Mouse (Mus musculus): ENCODE measurements around the gene Cdk20. TPM values are rescaled to one million over a fixed set of nuclear protein-coding genes. Genes with fewer than 3 reads are reported as not detected.

The Cdk20 gene
- 1 to 10 TPM; 3.1 to 3.3 TPM for total RNA-seq (2021)
- long read RNA-seq, experiment 1, full-length matches to known transcripts = 5 of 6 reads
- long read RNA-seq, experiment 1, partial matches to known transcripts = 0 of 6 reads
- long read RNA-seq, experiment 1, other reads (novel, unspliced or antisense) = 1 of 6 reads
- long read RNA-seq, experiment 2, full-length matches to known transcripts = 2 of 2 reads
- long read RNA-seq, experiment 2, partial matches to known transcripts = 0 of 2 reads
- long read RNA-seq, experiment 2, other reads (novel, unspliced or antisense) = 0 of 2 reads

DNA sequence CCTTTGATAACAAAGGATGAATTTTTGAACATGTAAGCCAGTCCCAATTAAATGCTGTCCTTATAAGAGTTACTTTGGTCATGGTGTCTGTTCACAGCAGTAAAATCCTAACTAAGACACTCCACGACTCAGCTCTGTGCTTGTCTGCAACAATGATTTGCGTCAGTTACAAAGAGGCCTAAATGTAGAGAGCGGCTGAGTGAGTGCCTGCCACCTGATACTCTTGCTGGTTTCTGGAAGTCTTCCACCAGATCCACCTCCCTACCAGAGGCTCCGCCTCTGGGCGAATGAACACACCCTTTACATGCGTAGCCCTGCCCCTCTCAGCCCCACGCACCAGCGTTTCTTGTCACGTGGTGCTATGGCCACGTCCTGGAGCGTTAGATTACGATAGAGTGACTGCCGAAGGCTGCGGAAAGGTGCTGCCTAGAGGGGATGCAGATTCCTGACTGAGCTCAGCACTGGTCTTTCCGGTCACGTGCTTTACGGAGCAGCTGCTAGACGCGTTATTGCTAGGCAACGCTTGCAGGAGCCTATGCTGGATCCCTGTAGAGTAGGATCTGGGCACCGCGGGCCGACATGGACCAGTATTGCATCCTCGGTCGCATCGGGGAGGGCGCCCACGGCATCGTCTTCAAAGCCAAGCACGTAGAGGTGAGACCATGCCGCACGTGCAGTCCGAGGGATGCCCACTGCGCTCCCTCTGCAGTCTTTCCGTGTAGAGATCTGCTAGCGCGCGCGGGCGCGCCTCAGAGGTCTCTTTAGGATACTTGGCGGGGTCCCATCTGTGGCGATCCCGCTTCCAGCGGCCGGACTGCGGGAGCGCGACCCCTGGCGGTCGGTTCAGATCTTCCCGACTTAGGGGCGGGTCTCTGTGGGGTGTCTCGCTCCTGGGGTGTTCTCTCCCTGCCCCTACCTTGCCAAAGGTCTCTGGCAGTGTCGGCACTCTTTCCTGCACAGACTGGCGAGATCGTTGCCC lies at the start of gene Cdk20:
Gene Cdk20, plus strand, starts transcription at position 298 of the 979 bp plus-strand sequence.
- peak; percentile 92 for DNase-seq (ENCODE audit: low spot score)

DNA sequence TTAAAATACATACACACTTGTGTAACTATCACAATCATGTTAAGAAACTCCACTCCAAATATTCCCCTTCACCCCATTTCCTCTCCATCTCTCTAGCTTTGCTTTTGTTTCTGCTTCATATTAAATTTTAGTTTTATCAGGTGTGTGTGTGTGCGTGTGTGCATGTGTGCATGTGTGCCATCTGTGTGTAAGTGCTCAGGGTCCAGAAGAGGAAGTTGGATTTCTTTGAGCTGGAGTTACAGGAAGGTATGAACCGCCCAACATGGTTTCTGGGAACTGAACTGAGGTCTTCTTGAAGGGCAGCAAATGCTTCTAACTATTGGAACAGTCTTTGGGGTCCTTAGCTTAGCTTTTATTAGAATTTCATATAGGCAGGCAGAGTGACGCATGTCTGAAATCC lies 47.2 kb upstream of the Cdk20 start:
- no peak for DNase-seq (ENCODE audit: low spot score)

DNA sequence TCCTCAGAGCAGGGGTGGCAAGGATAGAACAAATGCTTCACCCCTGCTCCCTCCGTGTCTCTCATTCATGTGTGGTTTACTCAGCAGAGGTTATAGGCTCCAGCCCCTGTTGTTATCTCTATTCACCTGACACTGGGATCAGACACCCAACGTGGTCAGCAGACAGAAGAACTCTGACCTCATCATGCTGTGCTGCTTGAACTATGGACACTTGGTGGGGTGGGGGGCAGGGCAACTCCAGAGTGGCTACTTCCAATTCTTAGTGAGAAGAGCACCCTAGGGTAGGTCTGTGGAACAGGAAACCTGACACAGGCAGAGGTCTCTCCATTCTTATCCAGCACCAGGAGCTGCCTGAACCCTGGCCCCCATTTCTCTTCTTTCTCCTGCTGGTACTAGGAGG lies 46.1 kb upstream of the Cdk20 start:
- no peak for DNase-seq (ENCODE audit: low spot score)

DNA sequence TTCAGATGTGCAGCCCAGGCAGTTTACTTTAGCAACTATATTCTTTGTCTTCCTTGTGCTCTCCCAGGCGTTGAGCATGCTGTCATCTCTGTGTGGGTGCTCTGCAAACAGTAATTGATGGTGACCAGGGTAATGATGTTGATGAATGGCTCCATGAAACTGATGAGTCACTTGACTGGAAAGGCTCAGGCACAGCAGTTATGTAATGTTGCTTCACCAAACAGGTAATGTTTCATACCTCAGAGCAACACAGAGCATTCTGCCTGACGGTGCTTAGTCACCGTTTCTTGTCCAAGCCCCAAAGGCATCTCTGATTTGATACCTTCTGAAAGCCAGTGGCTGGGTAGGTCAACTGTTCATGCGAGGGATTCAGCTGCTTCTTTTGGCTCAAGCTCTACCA lies 43.7 kb upstream of the Cdk20 start:
- no peak for DNase-seq (ENCODE audit: low spot score)

DNA sequence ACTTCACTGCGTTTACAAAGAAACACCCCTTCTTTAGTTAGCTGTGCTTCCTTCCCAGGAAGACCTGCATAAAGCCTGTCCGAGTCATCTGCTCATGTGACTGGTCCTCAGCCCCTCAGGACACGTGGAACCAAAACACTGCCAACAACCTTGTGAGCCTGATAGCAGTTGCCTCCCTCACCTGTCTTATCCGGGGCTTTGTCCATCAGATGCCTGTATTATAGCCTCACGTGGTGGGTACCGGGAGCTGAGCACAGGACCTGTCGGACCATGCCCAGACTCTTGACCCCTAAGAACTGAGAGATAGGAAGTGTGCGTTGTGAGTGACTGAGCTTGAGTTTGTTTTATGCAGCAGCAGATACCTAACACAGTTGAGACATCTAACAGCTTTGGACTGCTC lies 35.1 kb upstream of the Cdk20 start:
- no peak for DNase-seq (ENCODE audit: low spot score)

DNA sequence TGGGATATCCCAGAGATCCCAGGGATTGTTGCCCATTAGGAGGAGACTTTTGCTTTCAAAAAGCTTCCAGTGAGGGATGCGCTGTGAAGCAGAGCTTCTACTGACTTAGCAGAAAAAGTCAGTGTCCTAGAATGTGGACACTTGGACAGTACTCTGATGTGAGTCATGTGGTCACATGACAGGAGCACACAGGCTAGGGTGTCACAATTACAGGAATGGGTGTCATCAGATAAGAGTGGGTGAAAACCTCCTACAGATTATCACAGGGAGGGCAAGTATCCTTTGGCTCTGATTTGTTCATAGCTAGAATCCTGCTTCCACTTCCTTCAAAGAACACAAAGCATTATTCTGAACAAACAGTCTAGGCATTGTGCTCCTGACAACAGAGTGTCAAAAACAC lies 34.0 kb upstream of the Cdk20 start:
- peak; percentile 28 for DNase-seq (ENCODE audit: low spot score)

DNA sequence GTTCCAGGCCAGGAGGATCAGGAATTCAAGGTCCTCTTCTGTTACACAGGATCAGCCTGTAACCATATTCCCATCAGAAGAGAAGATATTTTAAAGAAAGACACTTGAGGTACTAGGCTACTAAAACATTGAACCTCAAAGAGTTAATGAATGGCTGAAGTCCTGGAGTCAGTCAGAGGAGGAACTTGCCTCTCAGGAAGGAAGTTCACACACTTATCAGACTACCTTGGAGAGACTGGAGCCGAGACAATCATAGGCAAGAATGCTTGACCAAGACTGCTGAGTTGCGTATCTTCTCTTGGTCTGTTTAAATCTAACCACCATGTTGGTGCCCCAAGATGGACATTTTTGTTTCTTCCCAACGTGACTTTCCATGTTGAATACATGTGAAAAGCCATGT lies 32.2 kb upstream of the Cdk20 start:
- no peak for DNase-seq (ENCODE audit: low spot score)

DNA sequence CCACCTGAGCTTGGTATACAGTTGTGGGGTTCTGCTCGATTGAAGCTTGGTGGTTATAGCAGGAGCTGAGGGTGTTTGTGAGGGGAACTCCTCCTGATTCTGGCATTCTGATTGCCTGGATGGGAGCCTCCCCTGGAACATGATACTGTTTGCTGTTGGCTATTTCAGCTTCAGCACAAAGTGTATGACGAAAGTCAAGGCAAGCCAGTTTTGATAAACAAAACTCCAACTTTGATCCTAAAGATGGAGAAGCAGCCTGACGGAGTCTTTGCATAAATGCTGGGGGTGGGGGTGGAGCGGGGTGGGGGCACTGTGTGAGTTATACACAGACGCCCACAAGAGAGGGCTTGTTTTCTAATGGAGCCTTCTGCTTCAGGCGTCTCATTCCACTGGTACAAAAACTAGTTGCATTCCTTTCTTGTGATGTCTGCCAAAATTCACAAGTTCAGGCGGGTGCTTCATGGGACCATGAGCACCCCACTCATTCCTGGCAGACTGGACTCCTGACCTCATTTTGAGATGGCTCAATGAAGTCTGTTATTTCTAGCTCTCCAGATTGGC lies 31.2 kb upstream of the Cdk20 start:
- DNase-seq (ENCODE audit: low spot score) = peak; percentile 72

DNA sequence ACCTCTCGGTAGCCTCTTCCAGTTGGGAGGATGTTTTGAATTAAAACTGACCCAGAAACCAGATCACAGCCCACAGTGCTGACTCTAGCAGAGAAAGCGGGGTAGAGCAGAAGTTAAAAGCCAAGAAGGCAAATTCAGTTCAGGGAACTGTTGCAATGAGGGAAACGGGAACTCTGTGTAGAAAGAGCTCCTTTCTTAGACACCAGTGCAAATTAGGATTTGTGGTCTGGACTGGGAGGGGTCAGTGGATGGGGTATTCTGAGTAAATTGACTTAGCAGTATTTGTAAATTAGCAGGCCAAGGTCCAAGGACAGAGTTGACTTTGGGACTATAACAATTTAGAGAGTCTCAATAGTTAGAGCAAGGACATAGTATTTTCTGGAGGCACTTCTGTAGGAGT lies 30.1 kb upstream of the Cdk20 start:
- DNase-seq (ENCODE audit: low spot score) = peak; percentile 35

DNA sequence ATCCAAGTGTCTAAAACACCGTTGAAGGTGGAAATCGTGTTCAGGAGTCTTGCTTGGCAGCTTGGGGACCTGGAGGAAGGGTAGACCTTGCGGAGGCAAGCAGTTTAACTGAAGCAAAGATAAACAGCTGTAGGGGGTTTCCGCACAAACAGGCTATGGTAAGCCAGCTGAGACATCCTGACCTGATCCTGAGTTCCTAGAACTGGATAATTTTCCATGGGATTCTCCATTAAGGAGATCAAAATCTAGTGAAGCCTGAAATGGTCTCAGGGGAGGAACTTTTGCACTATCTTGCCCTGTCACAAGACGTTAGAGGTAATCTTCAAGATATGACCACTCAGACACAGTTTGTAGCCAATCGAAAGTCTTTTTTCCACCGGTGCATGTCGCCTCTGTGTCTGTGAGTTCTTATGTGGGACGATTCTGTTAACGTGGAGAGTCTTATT lies 29.6 kb upstream of the Cdk20 start:
- DNase-seq (ENCODE audit: low spot score) = no peak

DNA sequence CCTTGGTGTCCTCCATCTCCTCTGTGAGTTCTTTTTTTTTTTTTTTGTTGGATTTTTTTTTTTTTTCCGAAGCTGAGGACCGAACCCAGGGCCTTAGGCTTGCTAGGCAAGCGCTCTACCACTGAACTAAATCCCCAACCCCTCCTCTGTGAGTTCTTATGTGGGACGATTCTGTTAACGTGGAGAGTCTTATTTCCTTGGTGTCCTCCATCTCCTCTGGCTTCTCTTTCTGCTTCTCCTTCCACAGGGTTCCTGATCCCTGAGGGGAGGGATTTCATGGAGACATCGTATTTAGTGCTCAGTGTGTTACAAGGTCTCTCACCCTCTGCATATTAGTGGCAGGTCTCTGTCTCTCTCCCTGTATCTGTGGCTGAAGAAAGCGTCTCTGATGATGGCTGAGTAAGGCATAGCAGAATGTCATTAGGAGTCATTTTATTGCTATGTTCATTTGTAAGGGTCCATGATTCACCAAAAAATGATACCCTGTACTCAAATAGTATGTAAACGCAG lies 29.1 kb upstream of the Cdk20 start:
- no peak for DNase-seq (ENCODE audit: low spot score)

DNA sequence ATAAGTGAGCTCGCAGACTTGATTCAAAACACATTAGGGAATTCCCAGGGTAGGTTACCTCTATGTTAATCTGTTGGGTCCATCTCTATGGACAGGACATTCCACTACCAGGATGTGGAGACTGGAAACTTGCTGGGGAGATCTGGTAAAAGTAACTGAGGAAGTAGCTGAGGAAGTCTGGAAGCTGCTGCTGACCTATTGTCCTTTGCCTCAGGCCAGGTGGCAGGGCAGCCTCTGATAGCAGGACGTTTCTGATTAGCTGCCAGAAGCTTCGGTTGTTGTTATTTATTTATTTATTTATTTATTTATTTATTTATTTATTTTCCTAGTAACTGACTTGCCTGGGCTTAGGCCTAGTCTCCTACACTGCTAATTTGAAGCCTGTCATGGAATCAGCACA lies 28.6 kb upstream of the Cdk20 start:
- no peak for DNase-seq (ENCODE audit: low spot score)

DNA sequence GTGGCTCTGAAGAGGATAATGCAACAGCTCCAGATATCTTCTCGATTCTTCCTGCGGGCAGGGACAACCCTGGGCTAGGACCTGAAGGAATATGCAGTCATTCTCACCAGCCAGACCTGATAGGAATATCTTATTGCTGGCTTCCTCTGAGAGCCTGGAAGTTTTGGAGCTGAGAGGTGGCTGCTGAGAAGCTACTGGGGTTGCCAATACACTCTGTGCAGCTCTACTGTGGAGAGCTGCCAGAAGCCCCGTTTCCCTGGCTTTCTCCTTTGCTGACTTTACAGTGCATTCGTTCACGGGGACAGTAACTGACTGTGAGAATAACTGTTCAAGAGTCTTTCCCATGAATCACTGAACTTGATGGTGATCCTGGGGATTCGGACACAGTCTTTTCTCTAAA lies 26.6 kb upstream of the Cdk20 start:
- DNase-seq (ENCODE audit: low spot score) = no peak

DNA sequence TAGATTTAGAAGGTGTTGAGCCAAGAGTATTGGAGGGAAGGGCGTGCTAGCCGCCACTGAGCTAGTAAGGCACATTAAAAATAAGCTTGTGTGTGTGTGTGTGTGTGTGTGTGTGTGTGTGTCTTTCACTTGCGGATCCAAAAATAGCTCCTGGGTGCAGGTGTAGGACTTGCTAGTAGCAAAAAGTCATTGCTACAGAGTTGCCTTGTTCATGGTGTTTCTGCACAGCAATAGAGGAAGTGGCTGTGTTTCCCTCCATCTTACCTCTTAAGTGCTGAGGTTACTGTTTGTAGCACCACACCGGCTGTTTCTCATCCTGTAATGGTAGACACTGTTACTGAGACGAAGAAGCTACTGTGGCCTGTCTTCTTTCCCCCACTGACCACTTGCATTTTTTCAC lies 24.1 kb upstream of the Cdk20 start:
- no peak for DNase-seq (ENCODE audit: low spot score)

DNA sequence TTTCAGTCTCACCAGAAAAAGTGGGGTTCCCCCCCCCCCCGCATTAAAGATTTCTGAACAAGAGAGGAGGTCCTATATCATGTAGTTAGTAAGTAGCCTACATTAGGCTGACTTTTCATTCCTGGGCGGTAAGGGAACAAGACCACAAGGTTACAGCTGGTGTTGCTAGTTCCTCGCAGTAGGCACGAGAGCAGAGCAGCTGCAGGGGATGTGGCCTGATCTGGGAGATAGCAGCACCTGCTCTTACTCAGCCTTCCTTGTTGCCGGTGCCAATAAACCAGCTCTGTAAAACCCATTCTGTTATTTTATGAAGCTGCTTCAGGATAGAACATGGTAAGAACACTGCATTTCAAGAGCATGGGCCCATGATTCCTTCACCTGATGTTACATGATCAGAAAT lies 21.5 kb upstream of the Cdk20 start:
- DNase-seq (ENCODE audit: low spot score) = no peak

DNA sequence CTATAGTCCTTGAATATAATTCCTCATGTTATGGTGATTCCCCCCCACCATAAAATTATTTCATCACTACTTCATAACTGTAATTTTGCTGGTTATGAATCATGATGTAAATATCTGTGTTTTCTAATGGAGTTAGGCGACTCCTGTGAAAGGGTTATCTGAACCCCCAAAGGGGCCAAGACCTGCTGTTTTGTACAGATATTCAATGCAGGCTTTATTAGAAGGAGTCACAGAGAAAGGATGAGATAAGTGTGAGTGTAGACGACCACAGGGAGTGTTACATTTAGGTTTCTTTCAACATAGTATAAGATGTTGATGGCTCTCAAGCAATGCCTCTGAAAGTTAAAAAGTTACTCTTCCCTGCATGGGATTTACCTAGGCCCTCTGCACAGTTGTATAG lies 20.8 kb upstream of the Cdk20 start:
- no peak for DNase-seq (ENCODE audit: low spot score)

DNA sequence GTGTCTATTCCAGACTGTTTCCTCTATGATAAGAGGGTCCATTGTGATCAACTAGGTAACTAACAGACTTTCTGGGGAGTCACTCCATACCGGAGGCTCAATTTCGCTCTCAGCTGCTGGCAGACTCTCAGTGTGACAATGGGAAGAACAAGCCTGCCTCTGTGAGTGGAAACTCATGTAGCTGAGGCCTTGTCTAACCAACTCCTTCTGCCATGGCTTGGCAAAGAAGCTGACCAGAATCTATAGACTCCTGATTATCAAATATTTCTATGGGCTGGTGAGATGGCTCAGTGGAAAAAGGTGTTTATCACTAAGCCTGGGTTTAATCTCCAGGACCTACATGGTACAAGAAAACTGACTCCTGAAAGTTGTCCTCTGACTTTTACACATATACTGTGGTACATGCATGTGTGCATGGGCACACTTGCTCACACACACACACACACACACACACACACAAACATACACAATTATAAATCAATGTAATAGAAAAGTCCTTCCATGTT lies 19.3 kb upstream of the Cdk20 start:
- DNase-seq (ENCODE audit: low spot score) = no peak

DNA sequence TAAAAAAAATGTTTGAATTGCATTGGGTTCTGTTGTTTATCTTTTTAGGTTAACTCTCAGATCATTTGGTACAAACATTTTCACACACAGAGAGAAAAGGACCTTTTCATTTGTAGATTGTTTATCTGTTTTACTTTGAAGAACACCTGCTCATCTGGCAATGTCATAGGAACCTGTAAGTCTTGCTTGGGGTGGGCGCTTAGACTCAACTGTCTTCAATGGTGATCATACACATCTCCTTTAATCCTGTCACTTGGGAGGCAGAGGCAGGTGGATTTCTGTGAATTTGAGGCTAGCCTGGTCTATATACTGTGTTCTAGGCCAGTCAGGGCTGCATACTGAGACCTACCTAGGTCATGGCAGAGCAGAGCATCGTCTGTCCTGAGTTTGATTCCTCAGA lies 16.5 kb upstream of the Cdk20 start:
- DNase-seq (ENCODE audit: low spot score) = no peak

DNA sequence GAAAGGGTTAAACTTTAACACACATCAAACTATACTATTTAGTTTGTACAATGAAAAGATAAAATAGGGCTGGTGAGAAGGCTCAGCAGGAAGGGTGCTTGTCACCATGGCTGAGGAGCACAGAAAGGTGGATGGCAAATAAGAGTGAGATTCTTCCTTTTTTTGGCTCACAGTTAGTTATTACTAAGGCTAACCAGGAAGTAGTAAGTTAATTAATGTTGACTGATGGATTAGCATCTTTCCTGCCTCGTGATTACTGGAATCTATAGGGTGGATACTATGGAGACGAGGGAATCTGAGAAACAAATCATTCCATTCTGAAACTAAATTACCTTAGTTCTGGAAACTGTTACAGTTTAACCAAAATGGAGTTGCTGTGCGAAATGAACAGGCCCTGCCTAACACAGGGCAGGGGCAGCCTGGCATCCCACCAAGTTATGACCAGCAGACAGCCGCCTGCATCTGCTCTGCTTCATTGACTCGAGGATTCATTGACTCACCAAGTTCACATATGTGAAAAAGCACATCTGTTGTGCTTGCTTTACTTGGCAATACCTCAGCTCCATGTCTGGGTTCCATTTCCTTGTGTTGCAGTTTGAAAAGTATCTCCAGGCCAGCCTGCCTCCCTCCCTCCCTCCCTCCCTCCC lies 15.0 kb upstream of the Cdk20 start:
- no peak for DNase-seq (ENCODE audit: low spot score)

DNA sequence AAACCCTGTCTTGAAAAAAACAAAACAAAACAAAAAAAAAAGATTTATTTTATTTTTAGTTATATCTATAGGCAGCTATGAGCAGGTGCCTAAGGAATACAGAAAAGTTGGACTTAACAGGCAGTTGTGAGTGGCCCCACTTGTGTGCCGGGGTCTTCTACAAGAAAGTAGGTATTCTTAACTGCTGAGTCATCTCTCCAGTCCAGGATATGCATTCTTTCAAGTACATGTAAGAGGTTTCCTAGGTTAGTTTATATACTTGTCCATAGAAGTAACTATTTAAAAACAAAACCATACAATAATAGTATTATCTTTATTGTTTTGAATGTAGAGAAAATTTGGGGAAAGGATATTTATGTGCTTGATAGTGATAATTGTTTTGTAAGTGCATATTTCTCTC lies 11.3 kb upstream of the Cdk20 start:
- no peak for DNase-seq (ENCODE audit: low spot score)

DNA sequence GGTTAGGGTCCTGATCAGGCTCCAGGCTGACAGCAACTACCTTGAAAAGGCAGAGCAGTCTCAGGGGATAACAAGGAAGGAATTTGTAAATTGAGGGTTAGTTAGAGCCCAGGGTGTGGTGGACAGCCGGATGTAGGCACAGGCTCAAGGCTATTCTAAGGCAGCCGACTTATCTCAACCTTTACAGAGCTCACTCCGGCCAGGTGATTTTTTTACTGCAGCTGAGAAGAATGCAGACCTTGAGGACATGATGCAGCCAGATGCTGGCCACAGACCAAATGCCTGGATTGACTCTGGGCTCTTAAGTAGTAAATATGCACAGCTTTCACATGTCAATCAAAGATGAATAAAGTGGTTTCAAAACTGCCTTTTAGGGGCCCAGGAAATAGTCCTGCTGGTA lies 10.7 kb upstream of the Cdk20 start:
- DNase-seq (ENCODE audit: low spot score) = no peak
